Mouse (Mus musculus) gastrocnemius, adult 18-20 months (tissue): ENCODE measurements at regions not wholly inside any gene's neighbourhood (a gene's known extent, or its start where the extent isn't known, plus 50 kb on each side); places are given as distances from the start of the nearest gene placed in this dataset.
A peak's percentile ranks its signal among the peaks of the same experiment; 100 is the strongest.

ENCODE experiments used
- DNase-seq: peaks from one replicate; pipeline ENCODE4 v3.0.0; 2021; ENCODE audit warnings: low spot score

DNA sequence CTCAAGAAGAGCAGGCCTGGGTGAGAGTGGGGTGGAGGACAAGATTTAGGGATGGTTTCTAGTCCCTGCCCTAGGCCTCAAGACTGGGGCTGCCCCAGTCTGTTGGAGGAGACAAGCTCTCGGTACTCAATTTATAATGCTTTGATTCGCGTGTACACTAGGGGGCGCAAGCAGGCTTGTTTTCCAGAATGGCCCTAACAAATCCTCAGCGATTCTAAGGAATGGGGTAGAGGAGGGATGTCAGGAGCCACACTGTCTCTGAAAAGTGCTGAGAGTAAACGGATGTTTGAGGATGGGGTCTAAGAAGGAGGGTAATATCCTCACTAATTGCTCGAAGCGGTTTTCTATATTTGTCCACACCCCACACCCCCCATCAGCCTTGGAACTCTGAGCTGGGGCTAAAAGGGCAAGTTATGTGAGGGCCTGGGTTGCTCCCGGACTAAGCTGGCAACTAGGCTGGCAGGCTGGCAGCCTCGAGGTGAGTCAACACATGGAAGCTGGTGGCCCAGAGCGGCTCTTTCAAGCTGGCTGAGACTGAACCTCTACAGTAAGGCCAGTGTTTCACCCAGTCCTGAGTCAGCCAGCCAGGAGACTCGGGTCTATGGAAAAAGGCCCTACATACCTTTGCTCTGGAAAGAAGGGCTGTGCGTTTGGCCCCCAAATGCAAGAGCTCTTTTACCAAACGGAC lies 176.7 kb downstream of the Ttc8 start:
- DNase-seq: peak; percentile 92

DNA sequence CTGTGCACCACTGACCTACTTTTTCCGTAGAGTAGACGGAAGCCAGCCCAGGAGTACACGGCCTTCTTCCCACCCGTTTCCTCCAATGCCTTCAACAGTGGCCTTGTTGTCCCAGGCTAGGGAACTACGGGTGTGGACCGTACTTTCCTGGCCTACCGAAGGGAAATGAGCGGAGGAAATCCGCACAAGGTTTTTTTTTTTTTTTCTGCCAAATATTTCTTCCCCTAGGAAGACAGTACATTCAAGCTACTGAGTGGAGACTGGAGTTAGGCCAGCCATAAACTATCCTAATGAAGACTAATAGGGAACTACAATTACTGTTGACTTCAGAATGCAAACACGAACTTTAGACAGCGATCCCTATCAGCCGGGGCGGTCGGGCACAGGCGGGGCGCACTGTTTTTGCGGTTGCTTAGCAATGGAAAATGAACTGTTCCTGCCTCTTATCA lies 177.3 kb downstream of the Ttc8 start:
- no peak for DNase-seq

DNA sequence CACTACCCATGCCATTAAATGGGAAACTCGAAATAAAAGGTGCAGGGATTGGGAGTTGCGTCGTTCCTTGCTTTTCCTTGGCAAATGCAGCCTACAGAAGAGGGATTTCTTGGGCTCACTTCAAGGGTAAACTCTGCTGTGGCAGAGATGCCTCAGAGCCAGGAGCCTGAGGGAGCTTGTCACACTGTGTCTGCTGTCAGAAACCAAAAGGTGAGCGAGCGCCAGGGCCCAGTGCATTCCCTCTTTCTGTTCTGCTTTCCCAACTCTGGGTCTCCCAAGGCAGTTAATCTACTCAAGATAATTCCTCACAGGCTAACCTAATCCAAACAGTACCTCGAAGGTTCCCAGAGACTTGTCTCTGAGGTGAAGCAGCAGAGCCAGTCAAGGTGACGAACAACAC lies 179.5 kb downstream of the Ttc8 start:
- DNase-seq: no peak

DNA sequence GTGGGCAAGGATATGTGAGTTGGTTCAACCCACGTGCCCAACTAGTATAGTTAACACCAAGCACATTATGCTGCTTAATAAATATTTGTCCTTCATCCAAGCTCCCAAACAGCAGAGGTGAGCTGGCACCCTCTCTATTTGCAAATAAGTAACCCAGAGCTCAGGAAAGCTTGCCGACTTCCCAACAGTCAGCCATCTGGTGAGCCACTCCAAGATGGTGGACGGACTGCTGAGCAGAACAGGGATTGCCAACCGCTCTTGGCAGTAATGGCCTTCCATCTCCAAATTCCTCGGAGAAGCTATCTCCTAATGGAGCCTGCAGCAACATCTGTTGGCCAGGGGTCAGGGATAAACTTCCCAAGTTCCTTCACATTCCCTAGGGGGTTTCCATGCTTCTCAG lies 188.2 kb downstream of the Ttc8 start:
- no peak for DNase-seq

DNA sequence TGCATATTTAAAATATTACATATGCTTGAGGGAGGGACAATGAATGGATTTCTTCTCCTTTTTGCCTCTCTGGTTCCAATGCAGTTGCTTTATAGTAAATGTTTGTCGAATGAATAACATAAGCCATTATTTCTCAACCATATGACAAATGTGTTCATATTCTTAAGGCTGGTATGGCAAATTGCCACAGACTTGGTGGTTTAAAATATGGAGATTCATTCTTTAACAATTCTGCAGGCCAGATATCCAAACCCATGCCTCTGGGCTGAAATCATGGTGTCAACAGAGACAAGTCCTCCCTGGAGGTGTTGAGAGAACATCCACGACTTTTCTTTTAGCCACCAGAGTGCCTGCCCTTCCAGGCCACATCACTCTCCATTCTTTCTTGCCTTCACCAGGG lies 193.4 kb downstream of the Ttc8 start:
- no peak for DNase-seq

DNA sequence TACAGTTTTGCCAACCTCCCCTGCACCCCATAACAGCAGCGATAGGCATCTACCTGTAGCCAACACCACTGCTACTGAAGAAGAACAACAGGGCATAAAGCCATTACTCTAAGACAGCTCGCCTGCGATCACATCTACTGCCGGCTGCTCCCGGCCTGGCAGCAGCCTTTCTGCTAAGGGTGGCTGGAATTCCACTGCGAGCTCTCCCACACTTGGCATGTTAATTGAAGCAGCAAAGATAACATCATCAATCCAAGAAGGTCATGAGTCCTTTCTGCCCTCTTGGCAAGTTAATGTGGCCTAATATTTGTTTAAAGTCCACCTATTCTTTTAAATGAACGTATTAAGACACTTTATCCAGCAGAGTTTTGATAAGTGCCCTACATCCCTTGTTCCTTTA lies 196.1 kb downstream of the Ttc8 start:
- no peak for DNase-seq

DNA sequence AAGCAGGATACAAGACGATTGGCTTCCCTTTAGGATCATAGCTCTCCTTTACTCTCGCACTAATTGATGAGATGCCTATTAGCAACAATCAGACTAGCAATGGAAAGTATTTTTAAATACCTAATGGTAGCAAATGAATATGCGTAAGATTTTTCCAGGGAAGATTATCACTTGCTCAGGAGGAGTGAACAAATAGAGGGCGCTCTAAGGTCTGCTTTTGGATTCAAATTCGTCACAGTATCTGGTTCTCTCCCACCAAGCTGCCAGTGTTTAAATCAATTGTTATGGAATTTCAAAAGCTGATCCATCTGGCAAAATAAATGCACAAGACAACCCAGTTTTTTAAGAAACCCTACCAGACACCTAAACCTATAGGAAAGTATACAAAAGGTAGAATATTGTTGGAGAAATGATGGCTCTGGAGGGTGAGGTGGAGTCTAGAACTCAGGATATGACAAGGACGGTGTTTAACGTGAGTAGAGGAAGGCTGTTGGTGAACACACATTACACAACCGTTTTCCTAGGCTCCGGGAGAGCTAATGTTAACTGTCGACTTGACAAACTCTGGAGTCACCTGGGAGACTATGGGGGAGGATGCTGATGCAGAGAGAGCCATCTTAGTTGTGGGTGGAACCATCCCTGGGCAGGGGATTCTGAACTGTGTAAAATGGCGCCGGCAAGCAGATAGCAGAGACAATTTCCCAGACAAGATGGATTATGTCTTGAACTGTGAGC lies 198.2 kb downstream of the Ttc8 start:
- no peak for DNase-seq

DNA sequence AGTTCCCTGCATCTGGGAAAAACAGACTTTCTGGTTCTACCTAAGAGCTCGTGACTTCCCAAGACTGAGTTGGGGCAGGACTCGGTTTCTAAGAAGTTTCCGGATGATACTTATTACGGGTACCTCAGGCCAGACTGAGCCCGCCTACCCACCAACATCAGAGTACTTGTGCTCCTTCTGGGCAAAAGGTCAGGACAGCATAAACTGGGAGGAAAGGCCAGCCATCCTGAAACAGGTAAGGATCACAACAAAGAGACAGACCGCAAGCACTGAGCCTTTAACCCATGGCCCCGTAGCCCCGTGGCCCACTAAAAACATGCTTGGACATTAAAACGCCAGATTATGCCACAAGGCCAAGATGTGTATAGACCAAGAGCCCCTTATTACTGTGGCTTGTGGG lies 199.6 kb downstream of the Ttc8 start:
- DNase-seq: no peak

DNA sequence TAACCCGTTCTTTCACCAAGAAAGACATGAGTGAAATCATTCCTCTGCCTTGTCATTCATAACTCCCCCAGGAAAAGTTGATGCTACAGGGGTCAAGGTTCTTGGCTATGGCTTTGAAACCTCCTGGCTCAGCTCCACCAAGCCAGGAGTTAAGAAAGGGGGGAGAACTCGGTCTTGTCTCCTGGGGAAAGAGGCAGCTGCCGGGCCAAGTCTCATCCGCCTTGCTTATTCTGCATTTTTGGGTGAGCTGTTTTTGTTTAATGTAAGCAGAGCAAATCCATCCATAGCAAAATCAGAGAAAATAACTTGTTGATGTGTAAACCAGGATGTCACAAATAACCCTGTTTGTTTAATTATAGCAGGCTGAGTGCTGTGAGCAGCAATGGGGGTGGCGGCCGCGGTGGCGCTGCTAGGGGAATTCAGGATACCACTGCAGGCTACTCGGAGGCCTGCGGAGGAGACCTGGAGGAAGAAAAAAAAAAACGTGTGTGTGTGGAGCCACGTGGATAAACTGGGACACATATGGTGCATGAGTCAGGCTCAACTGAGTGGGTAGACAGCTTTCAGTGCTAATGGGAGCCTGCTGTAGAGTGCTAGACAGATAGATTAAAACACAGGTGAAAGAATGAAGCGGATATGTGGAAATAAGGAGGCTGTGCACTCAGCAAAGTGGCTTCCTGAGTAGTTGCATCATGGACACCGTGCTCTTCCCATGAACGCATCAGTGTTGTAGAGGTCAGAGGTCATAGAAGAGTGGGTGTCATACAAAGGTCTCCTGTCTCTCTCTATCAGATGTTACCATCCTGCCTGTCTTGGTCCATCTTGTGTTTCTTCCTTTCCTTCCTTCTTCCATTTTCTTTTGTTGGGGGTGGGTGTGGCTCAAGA lies 203.5 kb downstream of the Ttc8 start:
- peak; percentile 24 for DNase-seq

DNA sequence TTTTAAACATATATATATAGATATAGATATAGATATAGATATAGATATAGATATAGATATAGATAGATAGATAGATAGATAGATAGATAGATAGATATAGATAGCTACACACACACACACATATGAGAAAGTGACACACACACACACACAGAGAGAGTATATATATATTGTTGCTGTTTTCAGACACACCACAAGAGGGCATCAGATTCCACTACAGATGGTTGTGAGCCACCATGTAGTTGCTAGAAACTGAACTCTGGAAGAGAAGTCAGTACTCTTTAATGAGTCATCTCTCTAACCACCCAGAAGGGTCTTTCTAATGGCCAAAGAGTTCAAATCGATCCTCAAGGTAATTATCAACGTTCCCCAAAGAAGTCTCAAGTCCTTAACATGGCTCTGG lies 205.8 kb downstream of the Ttc8 start:
- DNase-seq: no peak
